Mouse (Mus musculus): ENCODE results near the gene Bcl7b. TPM values are rescaled to one million over a fixed set of nuclear protein-coding genes. Genes with fewer than 3 reads are reported as not detected.

Bcl7b gene
- 26.2 and 27.7 TPM in 2 replicates for polyA plus RNA-seq (2015; fragmentation: Nextera tagmentation; extraction: Ambion mirVana)

DNA sequence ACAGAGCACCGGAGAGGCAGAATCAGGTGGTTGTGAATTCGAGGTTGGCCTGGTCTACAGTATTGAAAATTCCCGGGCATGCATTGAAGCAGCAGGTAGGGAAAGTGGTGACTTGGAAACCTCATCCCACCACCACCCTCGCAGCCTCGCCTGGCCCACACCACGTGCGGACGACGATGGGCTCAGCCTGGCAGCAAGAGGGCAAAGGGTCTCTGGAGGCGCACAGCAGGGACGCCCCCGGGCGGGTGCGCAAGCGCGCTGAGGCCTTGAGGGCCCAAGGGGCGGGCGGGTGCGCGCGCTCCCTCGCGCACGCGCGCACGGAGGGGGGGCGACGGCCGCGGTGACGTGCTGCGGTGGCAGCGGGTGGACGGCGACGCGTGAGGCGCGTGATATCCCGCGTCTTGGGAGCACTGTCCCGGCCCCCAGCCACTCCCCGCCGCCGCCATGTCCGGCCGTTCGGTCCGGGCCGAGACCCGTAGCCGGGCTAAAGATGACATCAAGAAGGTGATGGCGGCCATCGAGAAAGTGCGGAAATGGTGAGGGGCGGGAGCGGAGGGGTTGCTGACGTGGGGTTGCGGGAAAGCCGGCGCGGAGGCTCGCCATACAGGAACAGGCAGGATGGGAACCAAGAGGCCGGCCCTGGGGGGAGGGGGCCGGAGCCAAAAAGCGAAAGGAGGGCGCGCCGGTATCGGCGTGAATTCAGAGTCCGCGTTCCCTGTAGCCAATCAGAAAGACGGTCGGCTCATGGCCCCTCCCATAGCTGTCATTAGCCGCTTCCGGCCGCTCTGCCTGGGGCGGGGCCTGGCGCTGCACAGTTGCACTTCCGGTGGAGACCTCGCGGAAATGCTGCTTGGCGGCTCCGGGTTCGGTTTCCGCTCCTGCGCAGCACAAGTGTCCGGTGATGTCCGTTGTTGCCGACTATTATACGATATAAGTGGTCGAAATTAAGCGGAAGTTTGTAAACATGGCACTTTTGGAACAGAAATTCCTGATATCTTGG is at the start of gene Bcl7b:
Gene Bcl7b, plus strand, starts transcription at position 221 of the 1,000 bp plus-strand sequence.
- H3K4me3 ChIP-seq (replicated peaks): peak within 1 kb of the TSS; percentile 83
- peaks cover 30% of the 10 kb centered on the region for H3K36me3 ChIP-seq (replicated peaks)
- no peaks in the 10 kb centered on the region for H3K9me3 ChIP-seq (replicated peaks)
- H3K27ac ChIP-seq (replicated peaks): peak within 1 kb of the TSS; percentile 95
- H3K27me3 ChIP-seq: no peaks in the 10 kb centered on the region
- H3K4me2 ChIP-seq: peak within 1 kb of the TSS; percentile 92
- H3K4me1 ChIP-seq (replicated peaks): peaks cover 39% of the 10 kb centered on the region
- peak; percentile 95 for ATAC-seq (ENCODE audit: insufficient read depth)
- peak within 1 kb of the TSS; percentile 87 for H3K9ac ChIP-seq
- 2% methylated on average over 94 of the region's 95 CpGs for WGBS (ENCODE audit: insufficient replicate concordance)

DNA sequence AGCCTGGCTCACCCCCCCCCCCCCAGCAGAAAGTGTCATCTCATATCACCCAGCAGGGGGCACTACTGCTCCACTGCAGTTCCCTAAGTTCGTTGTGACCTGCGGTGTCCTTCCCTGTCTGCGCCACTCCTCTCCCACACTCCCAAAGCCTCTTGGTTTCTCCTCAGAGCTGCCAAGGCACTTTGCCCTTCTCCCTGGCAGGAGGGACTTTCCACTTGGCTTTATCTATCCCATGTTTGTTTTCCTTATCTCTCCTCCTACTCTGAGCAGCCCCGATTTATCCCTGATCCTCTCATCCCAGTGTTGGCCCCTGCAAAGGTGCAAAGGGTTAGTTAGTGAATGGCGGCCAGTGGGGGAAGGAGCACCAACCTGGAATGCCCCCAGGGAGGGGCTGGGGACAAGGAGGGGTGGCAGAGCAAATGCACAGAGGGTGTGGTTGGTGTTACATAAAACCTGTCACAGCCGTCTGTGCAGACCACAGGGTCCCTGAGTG is 49.4 kb upstream of the Bcl7b start:
- Histone ChIP-seq H3K36me3 (replicated peaks) (no peaks in the 10 kb centered on the region), H3K27ac (replicated peaks) (no peak overlapping the region), H3K4me3 (replicated peaks) (no peak overlapping the region), H3K4me2 (peak overlapping the region; percentile 21; the same call in 1 of the 2 replicates), H3K9ac (no peak overlapping the region), H3K9me3 (replicated peaks) (no peaks in the 10 kb centered on the region), H3K4me1 (replicated peaks) (peaks cover 7% of the 10 kb centered on the region; the same call in 1 of the 2 replicates), H3K27me3 (peaks cover 17% of the 10 kb centered on the region)
- ATAC-seq (ENCODE audit: insufficient read depth): peak; percentile 64; the same call in 1 of the 2 replicates
- 9% methylated on average over 6 of the region's 6 CpGs for WGBS (ENCODE audit: insufficient replicate concordance)

DNA sequence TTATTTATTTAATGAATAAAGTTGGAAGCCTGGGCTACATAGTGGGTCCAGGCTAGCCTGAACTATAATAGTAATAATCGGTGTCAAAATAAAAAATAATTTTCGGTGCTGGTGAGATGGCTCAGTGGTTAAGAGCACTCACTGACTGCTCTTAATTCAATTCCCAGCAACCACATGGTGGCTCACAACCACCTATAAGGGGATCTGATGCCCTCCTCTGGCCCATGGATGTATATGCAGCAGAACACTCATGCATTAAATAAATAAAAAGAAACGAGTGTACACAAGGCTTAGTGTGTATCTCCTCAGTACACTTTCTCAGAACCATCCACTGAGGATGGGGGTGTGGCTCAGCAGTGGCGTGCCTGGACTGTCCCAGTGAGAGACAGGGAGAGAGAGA is 47.3 kb upstream of the Bcl7b start:
- Histone ChIP-seq H3K36me3 (replicated peaks) (no peaks in the 10 kb centered on the region), H3K9me3 (replicated peaks) (no peaks in the 10 kb centered on the region), H3K4me3 (replicated peaks) (no peak overlapping the region), H3K9ac (no peak overlapping the region), H3K27me3 (peaks cover 15% of the 10 kb centered on the region), H3K4me1 (replicated peaks) (peaks cover 7% of the 10 kb centered on the region; the same call in 1 of the 2 replicates), H3K27ac (replicated peaks) (no peak overlapping the region), H3K4me2 (no peak overlapping the region)
- 51% methylated on average over 4 of the region's 4 CpGs for WGBS (ENCODE audit: insufficient replicate concordance)
- ATAC-seq (ENCODE audit: insufficient read depth): no peak

- H3K27ac ChIP-seq (replicated peaks): no peak overlapping the region
- peaks cover 16% of the 10 kb centered on the region for H3K27me3 ChIP-seq
- no peak overlapping the region for H3K9ac ChIP-seq
- 44% methylated on average over 6 of the region's 6 CpGs for WGBS (ENCODE audit: insufficient replicate concordance)
- H3K4me3 ChIP-seq (replicated peaks): no peak overlapping the region
- H3K4me2 ChIP-seq: no peak overlapping the region
- ATAC-seq (ENCODE audit: insufficient read depth): no peak; the same call in 1 of the 2 replicates
- H3K4me1 ChIP-seq (replicated peaks): no peaks in the 10 kb centered on the region
- H3K36me3 ChIP-seq (replicated peaks): 0 out of 2 replicates have a peak, but pooled peaks cover 6% of the 10 kb centered on the region
- no peaks in the 10 kb centered on the region for H3K9me3 ChIP-seq (replicated peaks)
These were observed 42.0 kb upstream of the Bcl7b start for GRCm38 (mm10) chr5:135126121-135126520.

DNA sequence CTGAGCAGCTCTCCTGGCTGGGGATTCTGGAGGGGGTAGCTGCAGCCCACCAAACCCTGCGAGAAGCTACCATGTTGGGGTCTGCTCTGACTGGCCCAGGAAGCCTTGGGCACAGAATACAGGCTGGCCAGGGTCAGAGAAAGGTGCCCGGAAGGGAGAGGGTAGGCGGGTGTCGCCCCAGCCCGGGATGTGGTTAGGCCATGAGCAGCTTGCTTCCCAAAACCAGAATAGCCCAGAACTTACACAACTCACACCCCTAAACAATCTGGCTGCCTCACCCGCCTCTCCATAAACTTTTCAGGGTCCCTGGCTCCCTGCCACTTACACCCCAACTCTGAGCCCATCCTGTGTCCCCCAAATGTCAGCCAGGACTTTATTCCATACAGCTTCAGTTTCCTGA is 40.4 kb upstream of the Bcl7b start:
- ATAC-seq (ENCODE audit: insufficient read depth): no peak
- no peaks in the 10 kb centered on the region for H3K4me1 ChIP-seq (replicated peaks)
- 37% methylated on average over 6 of the region's 6 CpGs for WGBS (ENCODE audit: insufficient replicate concordance)

GRCm38 (mm10) chr5:135129747-135130146 is 38.3 kb upstream of the Bcl7b start:
- peaks cover 34% of the 10 kb centered on the region for H3K27me3 ChIP-seq
- H3K4me3 ChIP-seq (replicated peaks): no peak overlapping the region
- WGBS (ENCODE audit: insufficient replicate concordance): 61% methylated on average over 4 of the region's 4 CpGs
- ATAC-seq (ENCODE audit: insufficient read depth): no peak
- no peak overlapping the region for H3K4me2 ChIP-seq
- no peak overlapping the region for H3K9ac ChIP-seq
- H3K4me1 ChIP-seq (replicated peaks): peaks cover 13% of the 10 kb centered on the region
- H3K36me3 ChIP-seq (replicated peaks): 0 out of 2 replicates have a peak, but pooled peaks cover 6% of the 10 kb centered on the region
- H3K9me3 ChIP-seq (replicated peaks): no peaks in the 10 kb centered on the region
- no peak overlapping the region for H3K27ac ChIP-seq (replicated peaks)

More for the DNA sequence above, 40.4 kb upstream of the Bcl7b start:
- Histone ChIP-seq H3K4me3 (replicated peaks) (no peak overlapping the region), H3K9ac (no peak overlapping the region), H3K36me3 (replicated peaks) (0 out of 2 replicates have a peak, but pooled peaks cover 6% of the 10 kb centered on the region), H3K4me2 (no peak overlapping the region), H3K27me3 (peaks cover 16% of the 10 kb centered on the region), H3K27ac (replicated peaks) (no peak overlapping the region), H3K9me3 (replicated peaks) (no peaks in the 10 kb centered on the region)

- H3K4me3 ChIP-seq (replicated peaks): peak overlapping the region; percentile 29
- H3K36me3 ChIP-seq (replicated peaks): peaks cover 10% of the 10 kb centered on the region; the same call in 1 of the 2 replicates
- ATAC-seq (ENCODE audit: insufficient read depth): peak; percentile 58
These were observed 34.2 kb upstream of the Bcl7b start for GRCm38 (mm10) chr5:135133736-135134405.

DNA sequence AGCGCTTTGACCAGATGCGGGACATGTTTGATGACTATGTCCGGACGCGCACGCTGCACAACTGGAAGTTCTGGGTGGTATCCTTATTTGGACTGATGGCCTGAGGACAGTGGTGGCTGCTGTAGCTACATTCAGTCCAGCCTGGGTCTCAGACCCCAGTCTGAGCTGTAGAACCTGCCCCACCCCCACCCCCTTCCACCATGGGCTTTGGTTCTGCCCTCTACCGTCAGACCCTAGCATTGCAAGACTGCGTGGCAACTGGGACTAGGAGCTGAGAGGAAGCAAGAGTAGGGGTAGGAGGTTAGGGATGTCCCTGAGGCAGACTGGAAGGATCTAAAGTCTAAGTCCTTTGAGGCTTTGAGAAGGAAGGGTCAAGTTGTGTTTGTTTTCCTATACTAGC is 33.5 kb upstream of the Bcl7b start:
- Histone ChIP-seq H3K27me3 (peaks cover 37% of the 10 kb centered on the region), H3K36me3 (replicated peaks) (peaks cover 5% of the 10 kb centered on the region; the same call in 1 of the 2 replicates), H3K4me2 (peak overlapping the region; percentile 61), H3K4me3 (replicated peaks) (peak overlapping the region; percentile 29), H3K27ac (replicated peaks) (no peak overlapping the region), H3K9me3 (replicated peaks) (no peaks in the 10 kb centered on the region), H3K9ac (no peak overlapping the region), H3K4me1 (replicated peaks) (peaks cover 13% of the 10 kb centered on the region)
- WGBS (ENCODE audit: insufficient replicate concordance): 11% methylated on average over 8 of the region's 8 CpGs
- peak; percentile 20; the same call in 1 of the 2 replicates for ATAC-seq (ENCODE audit: insufficient read depth)

More at GRCm38 (mm10) chr5:135133736-135134405, 34.2 kb upstream of the Bcl7b start:
- Histone ChIP-seq H3K9me3 (replicated peaks) (no peaks in the 10 kb centered on the region), H3K4me2 (peak overlapping the region; percentile 61), H3K9ac (no peak overlapping the region), H3K27ac (replicated peaks) (no peak overlapping the region), H3K27me3 (peaks cover 37% of the 10 kb centered on the region), H3K4me1 (replicated peaks) (peaks cover 13% of the 10 kb centered on the region)
- 8% methylated on average over 26 of the region's 26 CpGs for WGBS (ENCODE audit: insufficient replicate concordance)

- H3K4me3 ChIP-seq (replicated peaks): no peak overlapping the region
- ATAC-seq (ENCODE audit: insufficient read depth): no peak
- WGBS (ENCODE audit: insufficient replicate concordance): 49% methylated on average over 2 of the region's 2 CpGs
These were observed 28.2 kb upstream of the Bcl7b start for GRCm38 (mm10) chr5:135139881-135140280.

DNA sequence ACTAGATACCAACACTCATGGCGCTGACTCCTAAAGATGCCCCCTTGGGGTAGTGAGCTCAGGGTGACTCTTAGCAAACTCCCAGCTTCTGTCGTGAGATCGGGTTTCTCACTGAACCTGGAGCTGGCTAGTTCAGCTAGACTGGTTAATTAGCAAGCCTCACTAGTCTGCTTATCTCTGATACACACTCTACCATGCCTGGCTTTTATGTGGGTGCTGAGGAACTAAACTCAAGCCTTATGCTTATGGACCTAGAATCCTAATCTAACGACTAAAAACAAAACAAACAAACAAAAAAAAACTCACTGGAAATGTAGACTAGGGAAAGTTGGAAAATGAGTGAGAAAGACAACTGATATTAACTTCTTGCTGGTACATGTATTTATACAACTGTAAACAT is 23.6 kb upstream of the Bcl7b start:
- Histone ChIP-seq H3K9ac (no peak overlapping the region), H3K4me2 (no peak overlapping the region), H3K27ac (replicated peaks) (no peak overlapping the region), H3K27me3 (no peaks in the 10 kb centered on the region; the same call in 1 of the 2 replicates), H3K4me3 (replicated peaks) (no peak overlapping the region), H3K36me3 (replicated peaks) (no peaks in the 10 kb centered on the region), H3K9me3 (replicated peaks) (no peaks in the 10 kb centered on the region), H3K4me1 (replicated peaks) (peaks cover 29% of the 10 kb centered on the region)
- no peak for ATAC-seq (ENCODE audit: insufficient read depth)
- 21% methylated on average over 4 of the region's 4 CpGs for WGBS (ENCODE audit: insufficient replicate concordance)

More at GRCm38 (mm10) chr5:135139881-135140280, 28.2 kb upstream of the Bcl7b start:
- peaks cover 5% of the 10 kb centered on the region; the same call in 1 of the 2 replicates for H3K36me3 ChIP-seq (replicated peaks)
- no peak overlapping the region for H3K4me2 ChIP-seq
- peaks cover 6% of the 10 kb centered on the region for H3K4me1 ChIP-seq (replicated peaks)
- H3K27ac ChIP-seq (replicated peaks): no peak overlapping the region
- H3K9ac ChIP-seq: no peak overlapping the region
- no peaks in the 10 kb centered on the region for H3K9me3 ChIP-seq (replicated peaks)
- peaks cover 6% of the 10 kb centered on the region; the same call in 1 of the 2 replicates for H3K27me3 ChIP-seq
